Mouse (Mus musculus): ENCODE data around the gene Ube2o.
"Not testable (repeated sequence)": the region's sequence is repeated elsewhere in the genome, so short reads cannot be mapped to it uniquely, and the experiment has no call there.

Gene Ube2o

DNA sequence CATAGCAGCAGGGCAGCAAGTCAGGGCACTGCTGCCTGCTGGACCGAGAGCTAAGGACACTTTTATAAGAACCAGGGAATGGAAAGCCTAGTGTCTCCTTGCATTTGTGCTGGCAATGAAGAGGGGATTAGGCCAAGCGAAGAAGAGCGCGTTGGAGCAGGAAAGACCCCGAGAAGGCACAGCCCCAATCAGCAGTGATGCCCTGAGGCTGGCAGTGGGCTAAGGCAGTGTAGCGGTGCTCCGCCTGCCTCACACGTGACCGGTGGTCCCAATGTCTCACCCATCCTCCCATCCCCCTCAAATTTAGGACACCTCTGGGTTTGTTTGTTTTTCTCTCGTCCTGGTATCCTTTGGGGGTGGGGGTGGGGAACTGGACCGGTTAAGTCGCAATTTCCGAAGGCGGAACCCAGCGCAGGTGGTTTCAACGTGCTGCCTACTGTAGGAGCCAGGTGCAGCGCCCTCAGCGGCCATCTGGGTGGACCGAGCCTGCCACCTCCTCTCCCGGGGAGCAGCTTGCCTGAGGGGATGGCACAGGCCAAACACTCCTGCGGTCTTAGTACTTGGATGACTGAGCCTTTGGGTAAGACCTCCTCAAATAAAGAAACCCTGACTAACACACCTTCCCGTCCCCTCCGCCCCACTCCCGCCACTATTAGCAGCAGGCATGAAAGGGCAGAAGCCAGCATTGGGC is 65.8 kb downstream of the Ube2o start:
- DNase-seq (ENCODE audit: low read depth, low spot score) = no peak

DNA sequence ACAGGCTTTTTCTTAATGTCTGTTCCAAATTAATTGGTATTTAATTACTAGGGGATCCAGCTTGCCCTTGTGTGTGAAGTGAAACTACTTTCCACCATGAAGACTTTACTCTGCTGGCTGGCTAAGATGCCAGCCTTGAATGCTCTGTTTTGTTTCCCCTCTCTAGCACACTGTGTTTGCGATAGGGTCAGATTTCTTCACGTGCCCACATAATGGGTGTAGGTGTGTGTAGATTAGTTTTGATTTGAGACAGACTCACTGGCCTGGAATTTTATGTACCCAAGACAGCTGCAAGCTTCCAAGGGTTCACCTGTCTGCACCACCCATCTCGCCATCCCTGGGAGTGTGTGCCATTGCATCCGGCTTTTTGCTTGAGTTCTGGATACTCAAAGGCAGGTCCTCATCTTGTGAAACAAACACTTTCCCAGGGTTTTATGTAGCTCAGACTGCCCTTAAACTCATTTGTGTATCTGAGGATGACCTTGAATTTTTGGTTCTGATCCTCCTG is 67.7 kb downstream of the Ube2o start:
- no peak for DNase-seq (ENCODE audit: low read depth, low spot score)

DNA sequence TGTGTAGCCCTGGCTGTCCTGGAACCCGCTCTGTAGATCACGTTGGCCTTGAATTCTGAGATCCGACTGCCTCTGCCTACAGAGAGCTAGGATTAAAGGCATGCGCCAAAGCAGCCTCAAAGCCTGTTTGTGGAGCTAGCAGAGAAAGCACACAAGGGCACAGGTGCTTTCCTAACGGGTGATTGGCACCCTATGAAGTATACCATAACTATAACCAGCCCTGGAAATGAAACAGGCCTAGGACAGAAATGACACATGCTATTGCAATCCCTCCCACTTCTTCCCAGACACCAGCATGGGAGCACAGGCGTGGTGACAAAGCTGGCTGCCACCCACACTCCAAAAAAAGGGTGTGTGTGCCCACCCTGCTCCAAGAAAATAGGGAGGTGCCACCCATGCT is 68.3 kb downstream of the Ube2o start:
- no peak for DNase-seq (ENCODE audit: low read depth, low spot score)

DNA sequence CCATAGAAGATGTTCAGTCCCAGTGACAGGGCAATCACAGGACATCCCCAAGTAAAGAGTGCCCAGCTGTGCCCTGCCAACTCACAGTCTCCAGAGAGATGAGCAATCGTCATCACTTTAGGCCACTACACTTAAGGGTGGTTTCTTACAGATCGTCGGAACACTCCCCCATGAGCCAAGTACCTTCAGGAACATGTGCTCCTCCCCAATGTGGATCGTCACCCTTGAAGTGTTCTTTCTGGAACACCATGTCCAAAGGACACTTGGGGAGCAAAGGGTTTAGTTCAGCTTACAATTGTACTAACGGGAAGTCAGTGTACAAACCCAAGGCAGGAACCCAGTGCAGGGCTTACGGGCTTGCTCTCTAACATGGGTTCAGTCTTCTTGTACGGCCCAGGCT is 69.1 kb downstream of the Ube2o start:
- DNase-seq (ENCODE audit: low read depth, low spot score) = no peak

DNA sequence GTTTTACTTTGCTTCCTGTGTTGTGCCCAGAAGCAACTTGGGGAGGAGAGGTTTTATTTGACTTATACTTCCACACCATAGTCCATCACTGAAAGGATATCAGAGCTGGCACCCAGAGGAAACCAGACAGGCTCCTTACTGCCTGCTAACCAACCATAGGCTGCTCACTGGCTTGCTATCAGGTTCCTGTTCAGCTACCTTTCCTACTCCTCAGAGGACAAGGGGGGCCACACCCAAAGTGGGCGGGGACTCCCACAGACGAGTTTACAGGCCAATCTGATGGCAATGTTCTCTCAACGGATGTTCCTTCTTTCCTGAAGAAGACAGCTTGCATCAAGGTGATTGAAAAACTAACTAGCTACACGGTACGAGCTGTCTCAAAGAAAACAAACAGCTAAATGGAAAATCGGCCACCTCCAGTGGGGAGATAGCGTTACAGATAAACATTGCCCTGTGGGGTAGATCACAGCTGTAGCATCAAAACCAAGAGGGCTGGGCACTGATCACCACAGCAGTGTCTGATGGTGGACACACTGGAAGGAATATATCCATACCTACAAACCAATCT is 69.9 kb downstream of the Ube2o start:
- no peak for DNase-seq (ENCODE audit: low read depth, low spot score)

DNA sequence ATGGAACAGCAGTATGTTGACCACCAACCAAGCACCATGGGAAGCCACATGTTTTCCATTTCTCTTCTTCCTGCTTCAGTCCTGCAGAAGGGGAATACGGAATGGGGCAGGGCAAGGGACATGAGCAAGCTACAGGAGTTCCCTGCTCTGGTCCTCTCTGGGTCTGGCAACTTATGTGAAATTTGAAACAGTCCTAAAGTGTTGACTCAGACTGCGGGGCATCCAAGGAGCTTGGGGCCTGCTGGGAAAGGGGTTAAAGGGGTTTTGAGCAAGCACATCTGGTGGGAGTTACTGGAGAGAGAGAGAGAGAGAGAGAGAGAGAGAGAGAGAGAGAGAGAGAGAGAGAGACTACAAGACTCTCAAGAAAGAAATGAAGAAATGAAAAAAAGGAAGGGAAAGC is 72.6 kb downstream of the Ube2o start:
- no peak for DNase-seq (ENCODE audit: low read depth, low spot score)

DNA sequence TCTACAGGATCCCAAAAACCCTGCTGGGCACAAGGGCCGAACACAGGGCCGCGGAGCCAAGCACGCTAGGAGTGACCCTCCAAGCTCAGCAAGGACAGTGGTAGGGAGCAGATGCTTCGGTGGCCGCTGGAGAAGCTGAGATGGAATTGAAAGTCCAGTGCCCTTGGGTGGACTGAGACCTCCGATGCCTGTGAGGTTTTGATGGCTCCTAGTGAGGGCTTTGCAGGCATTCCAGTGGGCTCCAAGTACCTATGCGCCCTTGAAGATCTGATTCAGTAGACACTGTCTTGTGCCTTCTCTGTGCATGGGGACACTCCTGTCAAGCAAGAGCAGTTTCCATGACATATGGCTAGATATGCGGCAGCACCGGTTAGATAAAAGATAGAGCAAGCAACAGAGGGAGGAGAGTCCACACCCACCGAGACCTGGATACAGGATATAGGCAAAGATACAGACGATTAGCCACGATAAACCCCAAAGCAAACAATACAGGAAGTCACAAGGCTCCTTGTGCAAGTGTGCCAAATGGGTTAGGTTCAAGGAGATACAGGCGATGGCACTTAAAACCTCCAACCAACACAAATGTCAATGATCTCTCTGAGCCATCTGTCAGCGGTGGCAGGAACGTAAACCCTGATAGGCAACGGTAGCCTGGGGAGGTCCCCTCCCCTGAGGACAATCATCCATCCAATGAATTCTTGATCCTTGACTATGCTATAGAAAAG is 74.9 kb downstream of the Ube2o start:
- DNase-seq (ENCODE audit: low read depth, low spot score) = no peak

DNA sequence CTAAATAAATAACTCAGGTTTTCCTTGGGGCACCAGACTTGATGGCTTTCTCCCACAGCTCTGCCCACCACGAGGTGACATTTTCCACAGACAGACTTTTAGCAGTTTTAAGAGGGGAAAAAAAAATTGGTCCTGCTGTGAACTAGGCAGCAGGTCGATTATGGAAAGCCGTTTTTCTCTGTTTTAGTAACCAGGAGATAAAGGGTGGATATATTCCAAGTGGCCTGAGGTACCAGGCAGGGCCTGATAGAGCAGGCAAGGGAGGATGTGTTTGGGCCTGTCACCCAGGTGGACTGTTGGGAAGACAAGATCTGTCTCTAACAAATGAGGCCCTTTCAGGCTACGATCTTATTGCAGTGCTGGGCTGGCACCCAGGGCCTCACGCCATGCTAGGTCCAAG is 75.7 kb downstream of the Ube2o start:
- no peak for DNase-seq (ENCODE audit: low read depth, low spot score)

DNA sequence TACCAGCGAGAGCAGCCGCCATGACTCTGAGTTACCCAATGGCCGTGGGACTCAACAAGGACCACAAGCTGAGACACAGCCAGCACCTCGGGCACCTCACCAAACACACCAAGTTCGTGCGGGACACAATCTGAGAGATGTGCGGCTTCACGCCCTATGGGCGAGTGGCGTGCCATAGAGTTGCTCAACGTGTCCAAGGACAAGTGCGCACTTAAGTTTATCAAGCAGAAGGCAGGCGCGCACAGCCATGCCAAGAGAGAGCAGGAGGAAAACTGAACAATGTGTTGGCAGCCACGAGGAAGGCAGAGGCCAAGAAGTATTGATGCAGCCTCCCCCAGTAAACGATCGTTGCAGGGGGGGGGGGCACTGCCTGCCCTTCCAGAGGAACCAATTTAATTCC is 76.7 kb downstream of the Ube2o start:
- DNase-seq (ENCODE audit: low read depth, low spot score) = no peak

DNA sequence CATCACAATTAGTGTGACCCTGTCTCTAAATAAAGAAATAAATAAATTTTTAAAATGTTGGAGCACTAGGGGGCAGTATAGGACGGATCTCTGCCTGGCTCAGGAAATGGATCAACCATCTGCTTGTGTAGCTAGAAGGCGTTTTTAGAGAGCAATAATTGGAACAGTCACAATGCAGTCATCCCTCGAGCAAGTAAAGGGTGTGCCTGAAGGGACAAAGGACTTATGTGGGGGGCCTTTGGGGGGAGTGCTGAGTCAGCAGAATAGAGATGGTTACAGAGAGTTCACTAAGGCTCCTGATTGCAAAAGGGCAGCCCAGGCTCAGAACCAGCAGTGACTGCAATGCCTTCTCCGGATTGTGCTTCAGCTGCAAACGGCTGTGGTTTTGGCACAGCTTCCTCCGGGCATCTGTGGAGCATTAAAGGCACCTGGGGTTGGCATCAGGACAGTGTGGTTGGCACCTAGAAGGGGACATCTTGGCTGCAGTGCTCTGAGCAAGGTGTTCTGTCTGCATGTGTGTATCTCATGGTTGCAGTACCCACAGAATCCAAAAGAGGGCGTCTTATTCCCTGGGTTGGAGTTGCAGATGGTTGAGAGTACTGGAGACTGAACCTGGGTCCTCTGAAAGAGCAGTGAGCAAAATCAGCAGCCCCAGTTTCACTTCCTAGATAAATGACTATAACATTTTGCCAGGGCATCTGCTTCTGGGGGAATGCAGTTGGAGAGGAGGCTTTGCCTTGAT is 80.1 kb downstream of the Ube2o start:
- DNase-seq (ENCODE audit: low read depth, low spot score) = peak; percentile 48

DNA sequence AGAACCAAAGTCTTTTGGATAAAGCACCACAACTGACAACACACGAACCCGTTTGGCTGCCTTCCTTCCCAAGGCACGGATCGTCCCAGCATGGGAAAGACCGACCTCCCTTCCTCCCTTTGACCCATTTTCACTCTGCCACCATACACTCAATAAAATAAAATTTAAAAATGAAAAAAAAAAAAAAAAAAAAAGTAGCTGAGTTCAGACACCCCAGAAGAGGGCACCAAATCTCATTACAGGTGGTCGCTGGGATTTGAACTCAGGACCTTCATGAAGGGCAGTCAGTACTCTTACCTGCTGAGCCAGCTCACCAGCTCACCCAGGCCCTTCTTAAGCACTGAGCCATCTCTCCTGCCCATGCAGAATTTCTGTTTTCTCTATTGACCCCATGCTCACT is 82.2 kb downstream of the Ube2o start:
- no peak for DNase-seq (ENCODE audit: low read depth, low spot score)

DNA sequence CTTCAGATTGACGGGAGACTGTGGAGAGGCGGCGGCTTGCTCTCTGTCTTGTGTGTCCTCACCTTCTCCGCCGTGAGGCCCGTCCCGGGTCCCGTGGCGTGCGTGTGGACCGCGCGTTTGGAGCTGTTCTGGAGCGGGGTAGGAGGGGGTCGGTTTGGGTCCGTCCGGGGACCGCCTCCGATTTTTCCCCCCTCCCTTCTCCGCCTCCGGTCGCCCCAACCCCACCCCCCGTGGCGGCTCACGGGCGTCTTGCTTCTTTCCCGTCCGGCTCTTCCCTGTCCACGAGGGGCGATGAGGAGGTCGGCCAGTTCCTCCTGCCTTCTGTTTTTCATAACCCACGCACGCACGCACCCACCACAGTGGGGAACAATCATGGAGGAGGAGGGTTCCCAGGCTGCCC is 82.7 kb downstream of the Ube2o start:
- DNase-seq (ENCODE audit: low read depth, low spot score) = no peak

DNA sequence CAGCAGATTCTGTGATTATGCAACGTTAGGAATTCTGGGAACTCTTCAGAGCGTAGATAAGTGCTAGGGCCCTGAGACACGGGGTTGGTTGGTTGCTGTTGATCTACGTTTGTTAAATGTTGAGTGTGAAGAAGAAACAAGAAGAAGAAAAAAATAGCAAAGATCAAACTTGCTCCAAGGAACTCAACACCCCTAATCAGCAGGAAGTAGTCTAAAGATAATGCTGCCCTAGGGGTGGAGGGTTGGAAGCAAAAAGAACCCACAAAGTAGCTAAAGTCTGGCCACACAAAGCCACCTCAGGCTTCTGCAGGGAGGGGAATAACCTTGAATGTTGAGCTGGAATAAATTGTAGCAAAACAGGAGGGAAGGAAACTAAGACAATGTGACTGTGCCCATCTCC is 83.9 kb downstream of the Ube2o start:
- no peak for DNase-seq (ENCODE audit: low read depth, low spot score)

DNA sequence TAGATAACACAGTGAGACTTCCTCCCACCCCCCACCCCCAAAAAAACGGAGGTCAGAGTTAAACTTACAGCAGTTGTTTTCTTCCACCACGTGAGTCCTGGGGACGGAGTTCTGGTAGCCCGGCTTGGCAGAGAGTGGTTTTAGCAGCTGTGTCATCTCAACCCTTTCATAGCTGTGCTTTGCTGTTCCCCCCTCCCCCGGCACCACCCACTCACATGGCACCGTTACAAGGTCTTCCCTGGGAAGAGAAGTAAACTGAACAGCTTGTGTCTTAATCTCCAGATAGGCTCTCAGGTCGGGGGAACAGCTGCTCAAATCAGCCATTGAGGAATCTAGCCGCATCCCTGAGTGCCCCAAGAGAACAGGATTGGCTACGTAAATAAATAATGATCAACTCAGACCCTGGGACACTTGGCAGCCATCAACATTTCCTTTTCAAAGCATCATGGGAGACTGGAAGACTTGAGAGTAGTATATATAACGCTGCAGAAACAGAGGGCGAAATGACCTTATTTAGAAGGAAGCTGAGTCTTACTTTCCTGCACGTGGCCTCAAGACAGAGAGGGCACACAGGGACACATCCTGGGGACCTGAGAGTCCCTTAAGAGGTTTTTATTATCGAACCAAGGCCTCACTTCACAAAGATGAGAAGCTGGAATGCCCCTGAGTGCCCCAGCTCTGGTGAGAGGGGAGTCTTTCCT is 86.6 kb downstream of the Ube2o start:
- peak; percentile 49 for DNase-seq (ENCODE audit: low read depth, low spot score)

DNA sequence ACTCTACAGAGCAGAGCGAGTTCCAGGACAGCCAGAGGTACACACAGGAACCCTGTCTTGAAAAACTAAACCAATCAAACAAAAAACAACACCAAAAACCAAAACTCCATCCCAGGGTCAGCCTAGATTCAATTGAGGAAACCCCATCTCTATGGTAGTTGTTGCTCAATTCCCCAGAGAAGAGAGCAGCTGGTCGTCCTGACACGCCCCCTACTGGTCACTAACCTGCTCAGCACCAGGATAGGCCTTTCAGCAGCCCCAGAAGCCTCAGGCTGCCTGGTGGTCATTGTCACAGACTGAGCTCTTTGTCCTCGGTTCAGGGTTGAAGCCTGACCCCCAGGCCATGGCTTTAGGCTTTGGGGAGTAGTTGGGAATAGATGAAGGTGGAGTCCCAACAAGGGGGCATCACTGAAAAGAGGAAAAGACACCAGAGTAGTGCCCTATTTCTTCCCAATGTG is 87.4 kb downstream of the Ube2o start, which contains the start of gene Prpsap1:
Gene Prpsap1, minus strand, starts transcription at position 408 of the 458 bp plus-strand sequence.
- peak; percentile 67 for DNase-seq (ENCODE audit: low read depth, low spot score)

DNA sequence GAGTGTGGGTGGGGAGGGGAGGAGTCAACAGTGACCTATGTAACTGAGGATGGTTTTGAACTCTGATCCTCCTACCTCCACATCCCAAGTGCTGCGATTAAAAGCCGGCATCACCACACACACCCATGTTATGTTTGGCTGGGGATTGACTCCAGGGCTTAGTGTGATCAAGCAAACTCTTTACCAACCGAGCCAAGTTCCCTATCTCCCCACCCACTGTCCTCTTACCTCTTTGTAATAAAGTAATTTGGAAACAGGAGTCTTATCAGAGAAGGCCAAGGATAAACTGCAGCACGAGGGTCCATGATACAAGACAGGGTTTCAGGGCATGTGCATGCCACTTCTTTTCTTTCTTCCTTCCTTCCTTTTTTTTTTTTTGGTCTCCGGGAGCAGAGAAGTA is 88.1 kb downstream of the Ube2o start:
- no peak for DNase-seq (ENCODE audit: low read depth, low spot score)

DNA sequence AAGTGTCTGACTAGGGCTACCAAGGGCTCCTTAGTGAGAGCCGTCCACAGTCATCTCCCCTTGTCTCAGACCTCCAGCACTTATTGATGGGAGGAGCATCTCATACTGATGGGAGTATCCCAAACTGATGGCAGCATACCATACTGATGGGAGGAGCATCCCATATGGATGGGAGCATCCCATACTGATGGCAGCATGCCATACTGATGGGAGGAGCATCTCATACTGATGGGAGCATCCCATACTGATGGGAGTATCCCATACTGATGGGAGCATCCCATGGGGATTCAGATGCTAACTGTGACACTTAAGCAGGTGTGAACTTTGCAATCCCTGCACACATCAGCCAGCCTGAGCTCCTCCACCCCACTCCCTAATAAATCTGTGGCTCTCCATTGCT is 88.7 kb downstream of the Ube2o start:
- not testable (repeated sequence) for DNase-seq (ENCODE audit: low read depth, low spot score)

DNA sequence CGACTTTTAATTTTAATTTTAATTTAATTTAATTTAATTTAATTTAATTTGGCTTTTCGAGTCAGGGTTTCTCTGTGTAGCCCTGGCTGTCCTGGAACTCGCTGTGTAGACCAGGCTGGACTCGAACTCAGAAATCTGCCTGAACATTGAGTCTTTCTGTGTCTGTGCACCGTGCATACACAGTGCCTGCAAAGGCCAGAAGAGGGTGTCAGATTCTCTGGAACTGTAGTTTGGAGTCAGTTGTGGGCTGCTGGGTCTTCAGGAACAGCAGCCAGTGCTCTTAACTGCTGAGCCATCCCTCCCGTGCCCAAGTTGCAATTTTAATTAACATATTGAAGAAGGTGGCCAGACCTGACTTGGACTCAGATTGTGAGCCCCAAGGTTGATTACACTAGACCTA is 89.9 kb downstream of the Ube2o start:
- no peak for DNase-seq (ENCODE audit: low read depth, low spot score)

DNA sequence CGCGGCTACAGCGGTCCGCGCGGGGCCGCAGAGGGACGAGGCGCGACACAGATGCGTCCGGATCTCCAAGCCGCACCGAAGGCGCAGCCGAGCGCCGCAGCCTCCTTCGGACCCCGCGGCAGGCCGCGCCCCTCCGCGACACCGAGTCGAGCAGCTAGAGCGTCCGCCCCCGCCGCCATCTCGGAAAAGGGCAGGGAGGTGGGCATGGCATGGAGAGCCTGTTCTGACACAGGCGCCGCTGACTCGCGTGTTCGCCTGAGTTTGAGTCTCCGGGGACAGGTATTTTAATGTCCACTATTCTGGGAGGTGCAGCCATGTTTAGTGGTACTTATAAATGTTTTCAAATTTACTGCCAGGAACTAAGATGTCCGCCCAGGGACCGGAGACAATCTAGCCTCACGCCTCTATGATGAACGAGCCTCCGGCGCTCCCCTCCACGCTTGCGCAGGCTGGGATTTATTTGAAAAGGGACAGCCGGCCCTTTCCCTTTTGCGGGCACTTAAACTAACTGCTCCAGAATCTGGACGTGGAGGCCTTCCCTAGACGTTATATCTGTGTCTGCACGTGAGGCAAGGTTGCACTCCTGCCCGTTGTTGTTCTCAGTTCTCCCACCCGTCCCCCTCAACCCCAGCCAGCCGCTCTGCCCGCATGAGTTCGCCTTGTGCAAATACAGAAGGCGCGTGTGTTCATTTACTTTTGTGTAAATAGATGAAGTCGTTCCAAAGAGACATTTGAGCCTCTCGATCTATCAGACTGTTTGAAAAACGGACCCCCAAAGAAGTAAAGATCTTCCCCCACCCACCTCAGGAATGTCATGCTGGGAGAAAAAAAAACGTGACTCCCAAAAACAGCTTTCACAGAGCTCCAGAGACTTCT is 90.8 kb downstream of the Ube2o start:
- DNase-seq (ENCODE audit: low read depth, low spot score) = peak; percentile 80

DNA sequence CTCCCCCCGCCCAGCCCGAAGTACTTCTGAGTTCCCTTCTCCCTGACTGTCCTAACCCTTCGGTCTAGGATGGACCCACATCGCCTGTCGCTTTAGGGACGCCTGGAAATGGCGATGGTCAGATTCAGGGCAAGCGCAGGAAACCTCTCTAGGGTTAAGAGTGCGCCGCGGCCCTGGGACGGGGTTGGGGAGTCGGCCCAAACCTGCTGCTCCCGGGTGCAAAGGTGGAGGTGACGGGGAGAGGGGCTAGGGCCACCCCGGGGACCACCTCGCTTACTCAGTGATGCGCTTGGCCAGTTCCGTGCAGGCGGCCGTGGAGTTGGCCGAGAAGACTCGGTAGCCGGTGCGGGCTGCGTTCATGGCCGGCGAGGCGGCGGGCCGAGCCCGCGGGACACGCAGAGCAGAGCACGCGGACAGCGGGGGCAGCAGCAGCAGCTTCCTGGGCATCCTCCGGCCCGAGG is 91.4 kb downstream of the Ube2o start:
- DNase-seq (ENCODE audit: low read depth, low spot score) = no peak

Measured in skeletal muscle tissue, adult 2 months (tissue).